Mouse (Mus musculus) heart, embryonic 11.5 days (tissue): ENCODE measurements around the gene Gstp2. TPM values are rescaled to one million over a fixed set of nuclear protein-coding genes. Genes with fewer than 3 reads are reported as not detected.

Experiments
- ATAC-seq: fragments of 200-750 bp; cut with Nextera tagmentation; replicated peaks from 2 replicates; pipeline ENCODE4 v1.8.0; 2017; ENCODE audit warnings: moderate library complexity; ENCODE audit not compliant: insufficient number of reproducible peaks, low FRiP score, low TSS enrichment
- H3K27ac ChIP-seq: fragments of 300-500 bp; sonication (generic); 2 replicates; pipeline ENCODE4 v1.5.1; 2014; ENCODE audit warnings: mild to moderate bottlenecking, low read depth, low read length
- H3K27me3 ChIP-seq: fragments of 300-500 bp; sonication (generic); 2 replicates; pipeline ENCODE4 v1.6.1; 2014; ENCODE audit warnings: mild to moderate bottlenecking, low read length, mixed read lengths; ENCODE audit not compliant: control insufficient read depth, insufficient read depth
- H3K36me3 ChIP-seq: fragments of 300-500 bp; sonication (generic); 2 replicates; pipeline ENCODE4 v1.6.1; 2014; ENCODE audit warnings: mild to moderate bottlenecking, low read length, moderate library complexity, mixed read lengths; ENCODE audit not compliant: control insufficient read depth, insufficient read depth
- H3K4me1 ChIP-seq: fragments of 300-500 bp; sonication (generic); 2 replicates; pipeline ENCODE4 v1.6.1; 2014; ENCODE audit warnings: low read length; ENCODE audit not compliant: control insufficient read depth, insufficient read depth
- H3K4me2 ChIP-seq: fragments of 300-500 bp; sonication (generic); 2 replicates; pipeline ENCODE4 v1.6.1; 2014; ENCODE audit warnings: mild to moderate bottlenecking, moderate library complexity
- H3K4me3 ChIP-seq: fragments of 300-500 bp; sonication (generic); 2 replicates; pipeline ENCODE4 v1.5.1; 2014; ENCODE audit warnings: low read depth, low read length
- H3K9ac ChIP-seq: fragments of 300-500 bp; sonication (generic); 2 replicates; pipeline ENCODE4 v1.6.1; 2014; ENCODE audit warnings: mild to moderate bottlenecking, low read depth, low read length, moderate library complexity
- H3K9me3 ChIP-seq: fragments of 300-500 bp; sonication (generic); replicated peaks from 2 replicates; pipeline ENCODE4 v1.6.1; 2016; ENCODE audit warnings: low read length; ENCODE audit not compliant: control insufficient read depth
- WGBS: fragments of 180-500 bp; shearing (Covaris S2); extraction: QIAGEN DNeasy Blood & Tissue Kit; methylation state at CpG from one replicate; pipeline ENCODE4 v1.1.7; 2014; ENCODE audit not compliant: insufficient replicate concordance; 5-methylcytosine and 5-hydroxymethylcytosine counted together
- polyA plus RNA-seq: library from polyadenylated mRNA; unstranded; fragments of >200 nt; fragmentation: Nextera tagmentation; extraction: Ambion mirVana; gene quantifications from 2 replicates; pipeline ENCODE4 v1.2.1, GENCODE M21; 2014

The Gstp2 gene
- polyA plus RNA-seq, 1 experiment from 2014 or later, result 3.4 TPM

- peak; percentile 23; the same call in 1 of the 2 replicates for ATAC-seq
- peak within 1 kb of the TSS; percentile 88 for H3K27ac ChIP-seq
- peak within 1 kb of the TSS; percentile 19 for H3K4me3 ChIP-seq
- H3K27me3 ChIP-seq, result no peaks in the 10 kb centered on the region
- peak within 1 kb of the TSS; percentile 58 for H3K9ac ChIP-seq
- 53% methylated on average over 1 of the region's 1 CpGs for WGBS
- H3K36me3 ChIP-seq, result peaks cover 22% of the 10 kb centered on the region
- H3K4me2 ChIP-seq, result peak within 1 kb of the TSS; percentile 55
- no peaks in the 10 kb centered on the region for H3K9me3 ChIP-seq
- H3K4me1 ChIP-seq, result peaks cover 42% of the 10 kb centered on the region
Observed at GRCm38 (mm10) chr19:4003112-4003511, 42.7 kb downstream of the Gstp2 start, which contains the start of gene Doc2g. TSS of gene Doc2g (plus strand) at chr19:4003313.

GRCm38 (mm10) chr19:4001752-4002151 is 44.1 kb downstream of the Gstp2 start:
- no peaks in the 10 kb centered on the region for H3K9me3 ChIP-seq
- H3K4me2 ChIP-seq, result no peak overlapping the region; the same call in 1 of the 2 replicates
- peak overlapping the region; percentile 88; the same call in 1 of the 2 replicates for H3K27ac ChIP-seq
- 69% methylated on average over 5 of the region's 5 CpGs for WGBS
- H3K36me3 ChIP-seq, result peaks cover 12% of the 10 kb centered on the region
- H3K9ac ChIP-seq, result peak overlapping the region; percentile 52; the same call in 1 of the 2 replicates
- ATAC-seq, result no peak
- H3K4me1 ChIP-seq, result peaks cover 42% of the 10 kb centered on the region
- no peak overlapping the region for H3K4me3 ChIP-seq
- no peaks in the 10 kb centered on the region for H3K27me3 ChIP-seq

GRCm38 (mm10) chr19:4000949-4001525 is 44.8 kb downstream of the Gstp2 start:
- Histone ChIP-seq H3K27me3 (no peaks in the 10 kb centered on the region), H3K36me3 (peaks cover 5% of the 10 kb centered on the region), H3K27ac (peak overlapping the region; percentile 99), H3K4me1 (peaks cover 41% of the 10 kb centered on the region), H3K9me3 (no peaks in the 10 kb centered on the region), H3K4me2 (peak overlapping the region; percentile 89), H3K4me3 (peak overlapping the region; percentile 71), H3K9ac (peak overlapping the region; percentile 89)
- WGBS, result 17% methylated on average over 17 of the region's 17 CpGs
- no peak for ATAC-seq

GRCm38 (mm10) chr19:4000119-4000900 is 45.5 kb downstream of the Gstp2 start, which contains the start of the genes Nudt8 and Gm49405:
TSS of gene Nudt8 (plus strand) at chr19:4000580.
TSS of gene Gm49405 (plus strand) at chr19:4000626.
- Histone ChIP-seq H3K4me2 (peak within 1 kb of the TSS; percentile 89), H3K9me3 (no peaks in the 10 kb centered on the region), H3K4me3 (peak within 1 kb of the TSS; percentile 71), H3K36me3 (0 out of 2 replicates have a peak, but pooled peaks cover 2% of the 10 kb centered on the region), H3K4me1 (peaks cover 39% of the 10 kb centered on the region), H3K27me3 (no peaks in the 10 kb centered on the region), H3K27ac (peak within 1 kb of the TSS; percentile 99), H3K9ac (peak within 1 kb of the TSS; percentile 89)
- WGBS, result under 1% methylated on average over 64 of the region's 64 CpGs
- peak; percentile 85 for ATAC-seq

GRCm38 (mm10) chr19:3999121-3999730 is 46.6 kb downstream of the Gstp2 start:
- Histone ChIP-seq H3K9me3 (no peaks in the 10 kb centered on the region), H3K9ac (no peak overlapping the region), H3K4me3 (peak overlapping the region; percentile 71), H3K4me1 (peaks cover 28% of the 10 kb centered on the region), H3K4me2 (peak overlapping the region; percentile 89), H3K27ac (no peak overlapping the region; the same call in 1 of the 2 replicates), H3K36me3 (no peaks in the 10 kb centered on the region), H3K27me3 (no peaks in the 10 kb centered on the region)
- no peak for ATAC-seq
- WGBS, result 79% methylated on average over 9 of the region's 9 CpGs

GRCm38 (mm10) chr19:3998335-3998734 is 47.5 kb downstream of the Gstp2 start:
- Histone ChIP-seq H3K36me3 (no peaks in the 10 kb centered on the region), H3K4me2 (no peak overlapping the region), H3K4me1 (peaks cover 21% of the 10 kb centered on the region), H3K9ac (no peak overlapping the region), H3K27ac (no peak overlapping the region), H3K9me3 (no peaks in the 10 kb centered on the region), H3K4me3 (no peak overlapping the region), H3K27me3 (no peaks in the 10 kb centered on the region)
- no peak for ATAC-seq
- 70% methylated on average over 8 of the region's 8 CpGs for WGBS

GRCm38 (mm10) chr19:3997231-3997630 is 48.6 kb downstream of the Gstp2 start:
- Histone ChIP-seq H3K36me3 (no peaks in the 10 kb centered on the region), H3K4me3 (no peak overlapping the region), H3K27me3 (no peaks in the 10 kb centered on the region), H3K4me2 (no peak overlapping the region), H3K9ac (no peak overlapping the region), H3K27ac (no peak overlapping the region), H3K9me3 (no peaks in the 10 kb centered on the region), H3K4me1 (peaks cover 17% of the 10 kb centered on the region)
- ATAC-seq, result no peak
- WGBS, result 49% methylated on average over 8 of the region's 8 CpGs

GRCm38 (mm10) chr19:3996747-3997146 is 49.1 kb downstream of the Gstp2 start:
- Histone ChIP-seq H3K27me3 (no peaks in the 10 kb centered on the region; the same call in 1 of the 2 replicates), H3K4me1 (peaks cover 12% of the 10 kb centered on the region), H3K27ac (no peak overlapping the region), H3K4me2 (no peak overlapping the region), H3K4me3 (no peak overlapping the region), H3K9me3 (no peaks in the 10 kb centered on the region), H3K9ac (no peak overlapping the region), H3K36me3 (no peaks in the 10 kb centered on the region)
- no peak for ATAC-seq
- WGBS, result 77% methylated on average over 8 of the region's 8 CpGs
